Mouse (Mus musculus) right cerebral cortex, adult 18-20 months (tissue): ENCODE data around the gene Rnd1.

Experiments used
- DNase-seq: peaks from one replicate; pipeline ENCODE4 v3.0.0; 2022; ENCODE audit warnings: mixed read lengths

The Rnd1 gene

GRCm38 (mm10) chr15:98676940-98677728 is at the start of gene Rnd1:
Rnd1 (minus strand) TSS chr15:98677461.
- DNase-seq, result peak; percentile 92

- no peak for DNase-seq
These were observed 49.5 kb upstream of the Rnd1 start for GRCm38 (mm10) chr15:98726746-98727145.

GRCm38 (mm10) chr15:98726079-98726478 is 48.8 kb upstream of the Rnd1 start:
- no peak for DNase-seq

- no peak for DNase-seq
These were observed 47.2 kb upstream of the Rnd1 start for GRCm38 (mm10) chr15:98724441-98724840.

- no peak for DNase-seq
These were observed 45.6 kb upstream of the Rnd1 start for GRCm38 (mm10) chr15:98722854-98723253.

- no peak for DNase-seq
These were observed 44.9 kb upstream of the Rnd1 start for GRCm38 (mm10) chr15:98722191-98722590.

- DNase-seq, result no peak
These were observed 40.0 kb upstream of the Rnd1 start for GRCm38 (mm10) chr15:98717301-98717700.

- DNase-seq, result no peak
These were observed 37.0 kb upstream of the Rnd1 start for GRCm38 (mm10) chr15:98714230-98714652.

- peak; percentile 73 for DNase-seq
These were observed 33.2 kb upstream of the Rnd1 start for GRCm38 (mm10) chr15:98710442-98710841.

GRCm38 (mm10) chr15:98707766-98708372 is 30.6 kb upstream of the Rnd1 start, which contains the start of gene Ccdc65:
Ccdc65 (plus strand) TSS chr15:98708207.
- DNase-seq, result peak; percentile 88

- DNase-seq, result no peak
These were observed 27.1 kb upstream of the Rnd1 start for GRCm38 (mm10) chr15:98704312-98704711.

GRCm38 (mm10) chr15:98699190-98700105 is 22.2 kb upstream of the Rnd1 start:
- peak; percentile 92 for DNase-seq

- no peak for DNase-seq
These were observed 19.0 kb upstream of the Rnd1 start for GRCm38 (mm10) chr15:98696216-98696615.

GRCm38 (mm10) chr15:98695726-98696125 is 18.5 kb upstream of the Rnd1 start:
- DNase-seq, result no peak

- DNase-seq, result no peak
These were observed 15.0 kb upstream of the Rnd1 start for GRCm38 (mm10) chr15:98692171-98692715.

- peak; percentile 57 for DNase-seq
These were observed 14.4 kb upstream of the Rnd1 start for GRCm38 (mm10) chr15:98691486-98692147.

- no peak for DNase-seq
These were observed 12.4 kb upstream of the Rnd1 start for GRCm38 (mm10) chr15:98689682-98690081.

GRCm38 (mm10) chr15:98685926-98686325 is 8.7 kb upstream of the Rnd1 start:
- DNase-seq, result no peak

GRCm38 (mm10) chr15:98683746-98684145 is 6.5 kb upstream of the Rnd1 start:
- no peak for DNase-seq

GRCm38 (mm10) chr15:98683177-98683576 is 5.9 kb upstream of the Rnd1 start:
- no peak for DNase-seq

GRCm38 (mm10) chr15:98681633-98682032 is 4.4 kb upstream of the Rnd1 start:
- DNase-seq, result no peak

- no peak for DNase-seq
These were observed 3.4 kb upstream of the Rnd1 start for GRCm38 (mm10) chr15:98680660-98681059.
